Mouse (Mus musculus): ENCODE data around the gene Ybx2.

DNA sequence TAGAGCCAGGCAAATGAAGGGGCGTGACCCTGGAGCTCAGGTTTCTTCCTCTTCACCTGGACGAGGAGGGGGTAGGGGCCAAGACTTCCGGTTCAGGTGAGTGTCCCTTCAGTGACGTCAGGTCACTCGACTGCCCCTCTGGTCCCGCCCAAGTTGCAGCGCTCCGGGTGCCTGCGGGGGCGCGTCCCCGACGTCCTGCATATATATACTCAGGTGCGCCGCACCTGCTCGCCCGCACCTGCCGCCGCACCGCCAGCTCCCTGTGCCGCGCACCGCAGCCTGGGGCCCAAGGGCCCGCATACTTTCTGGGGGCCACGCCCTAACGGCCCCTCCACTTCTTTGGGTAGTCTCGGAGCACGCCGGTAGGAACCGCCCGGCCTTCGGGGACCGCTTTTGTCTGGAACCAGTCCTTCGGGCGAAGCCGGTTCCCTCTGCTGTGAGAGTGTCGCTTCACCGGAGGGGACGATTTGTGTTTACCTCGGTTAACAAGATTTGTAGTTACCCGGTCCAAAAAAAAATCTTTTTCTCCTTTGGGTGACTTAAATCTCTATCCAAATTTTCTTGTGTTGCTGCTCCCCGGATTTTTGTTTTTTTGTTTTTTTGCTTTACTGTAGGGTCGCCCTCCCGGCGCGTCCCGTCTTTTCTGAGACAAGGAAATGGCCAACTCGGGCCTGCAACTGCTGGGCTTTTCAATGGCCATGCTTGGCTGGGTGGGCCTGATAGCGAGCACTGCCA, 29.8 kb downstream of the Ybx2 start:
- no peak for TF ChIP-seq POLR2A (IDR thresholded peaks at IDR 0.05; ENCODE audit: insufficient read depth, low read depth, low read length)
- no peak for TF ChIP-seq CTCF (IDR thresholded peaks at IDR 0.05)

Data from heart, adult 2 months (tissue).